Mouse (Mus musculus): Measurements from ENCODE around the gene Pcdh15.

Pcdh15 gene

DNA sequence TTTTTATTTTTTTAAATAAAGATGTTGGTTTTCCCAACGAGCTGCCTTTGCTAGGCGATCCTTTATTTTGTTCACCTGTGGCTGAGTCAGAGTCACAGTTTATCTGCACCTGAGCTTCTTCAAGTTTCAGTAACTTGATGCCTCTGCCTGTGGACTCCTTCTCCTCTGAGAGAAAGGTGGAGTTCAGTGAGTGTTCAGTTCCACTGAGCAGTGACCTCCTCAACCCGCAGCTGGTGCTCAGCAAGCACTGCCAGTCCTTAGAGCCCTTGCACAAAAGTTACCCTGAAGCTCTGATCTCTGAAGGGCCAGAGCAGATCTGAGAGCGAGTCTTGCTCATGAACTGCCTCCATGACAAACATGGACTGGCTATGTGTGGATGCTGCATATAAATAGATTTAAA lies 724.1 kb downstream of the Pcdh15 start:
- DNase-seq = no peak

DNA sequence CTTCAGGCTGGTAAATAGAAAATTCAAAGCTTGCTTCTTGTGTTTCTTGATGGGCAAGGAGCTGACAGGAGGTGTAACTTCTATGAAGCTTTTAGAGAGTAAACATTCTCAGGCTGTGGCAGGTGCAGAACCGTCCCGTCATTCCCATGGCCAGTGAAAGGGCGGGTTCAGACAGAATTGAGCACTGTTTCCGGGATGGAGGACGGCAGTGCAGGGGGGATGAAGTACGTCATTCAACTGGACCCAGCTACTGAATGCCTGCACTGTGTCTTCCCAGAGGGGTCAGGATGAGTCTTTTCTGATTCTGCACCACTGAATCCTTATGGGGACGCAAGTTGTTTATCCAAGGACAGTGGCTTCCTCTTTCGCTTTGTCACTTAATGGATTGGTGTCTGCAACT lies 727.2 kb downstream of the Pcdh15 start:
- DNase-seq = no peak

GRCm38 (mm10) chr10:73828781-73829180 lies 729.6 kb downstream of the Pcdh15 start:
- no peak for DNase-seq

GRCm38 (mm10) chr10:73844998-73845397 lies 745.9 kb downstream of the Pcdh15 start:
- no peak for DNase-seq

DNA sequence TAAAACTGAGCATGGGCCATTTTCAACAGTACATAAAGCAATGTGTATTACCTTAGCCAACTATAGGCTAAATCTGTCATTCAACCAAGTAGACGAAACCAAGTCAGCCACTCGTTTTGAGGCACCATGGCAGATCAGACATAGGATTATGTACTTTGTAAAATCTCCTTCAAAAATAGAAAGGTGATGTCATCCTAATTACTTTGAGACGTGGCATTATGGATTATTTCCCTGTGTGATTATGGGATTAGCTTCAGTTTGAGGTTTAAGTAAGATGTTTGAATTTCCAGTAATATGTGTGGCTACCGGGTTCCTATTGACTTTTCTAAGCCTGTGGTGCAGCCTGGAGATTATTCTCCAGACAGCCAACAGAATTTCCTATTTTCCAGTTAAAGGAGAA lies 763.0 kb downstream of the Pcdh15 start:
- no peak for DNase-seq

DNA sequence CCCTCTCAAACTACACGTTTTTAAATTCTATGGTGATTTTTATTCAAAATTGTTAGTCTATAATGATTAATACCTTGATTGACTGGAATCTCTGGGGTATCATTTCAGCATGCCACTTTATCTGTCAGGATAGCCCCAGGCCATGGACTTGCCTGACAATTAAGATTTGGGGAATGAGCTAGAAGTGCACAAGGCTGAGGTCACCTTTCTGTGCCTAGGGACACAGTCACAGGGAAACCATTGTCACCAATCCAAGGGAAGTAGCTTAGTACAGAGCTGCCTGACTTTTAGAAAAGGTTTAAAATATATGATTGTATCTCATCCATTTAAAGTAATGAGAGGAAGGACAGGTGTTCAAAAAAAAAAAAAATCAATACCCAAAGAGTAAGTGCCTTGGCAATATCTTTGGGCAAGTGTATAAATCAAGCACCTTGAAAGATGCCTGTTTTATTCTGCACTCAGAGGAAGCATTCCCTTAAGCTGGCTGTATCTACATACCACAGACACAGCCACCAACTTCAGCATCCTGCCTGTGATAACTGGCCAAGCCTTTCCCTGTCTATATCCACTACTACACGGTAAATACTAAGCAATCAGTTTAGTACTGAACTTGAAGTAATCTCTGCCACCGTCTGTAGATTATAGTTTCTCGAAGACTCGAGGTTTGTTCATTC lies 779.0 kb downstream of the Pcdh15 start:
- DNase-seq = peak; percentile 25

GRCm38 (mm10) chr10:73878729-73879067 lies 779.6 kb downstream of the Pcdh15 start:
- DNase-seq = no peak

GRCm38 (mm10) chr10:73887771-73888170 lies 788.6 kb downstream of the Pcdh15 start:
- no peak for DNase-seq

GRCm38 (mm10) chr10:73892251-73892650 lies 793.1 kb downstream of the Pcdh15 start:
- no peak for DNase-seq

DNA sequence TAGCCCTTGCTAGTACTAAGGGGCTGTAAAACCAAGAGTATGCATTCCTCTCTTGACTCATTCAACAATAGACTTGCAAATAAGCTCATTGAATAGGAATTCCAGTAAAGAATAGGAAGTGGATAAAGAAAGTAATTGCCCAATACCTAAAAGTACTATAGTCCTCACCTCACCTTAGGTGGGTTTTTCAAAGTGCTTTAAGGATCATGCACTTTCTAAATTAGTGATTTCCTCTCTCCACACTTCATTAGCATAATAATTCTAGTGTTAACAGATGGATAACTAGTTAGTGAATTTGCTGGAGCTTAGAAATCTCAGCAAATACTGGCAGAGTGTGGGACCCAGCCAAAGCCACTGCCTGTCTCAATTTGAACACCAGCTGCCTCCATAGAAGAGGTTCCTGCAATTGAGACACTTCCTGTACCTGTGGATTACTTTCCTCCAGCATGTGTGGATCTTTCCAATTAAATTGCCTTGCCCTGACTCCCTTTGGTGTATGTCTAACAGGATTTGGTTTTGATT lies 797.0 kb downstream of the Pcdh15 start:
- DNase-seq = no peak

DNA sequence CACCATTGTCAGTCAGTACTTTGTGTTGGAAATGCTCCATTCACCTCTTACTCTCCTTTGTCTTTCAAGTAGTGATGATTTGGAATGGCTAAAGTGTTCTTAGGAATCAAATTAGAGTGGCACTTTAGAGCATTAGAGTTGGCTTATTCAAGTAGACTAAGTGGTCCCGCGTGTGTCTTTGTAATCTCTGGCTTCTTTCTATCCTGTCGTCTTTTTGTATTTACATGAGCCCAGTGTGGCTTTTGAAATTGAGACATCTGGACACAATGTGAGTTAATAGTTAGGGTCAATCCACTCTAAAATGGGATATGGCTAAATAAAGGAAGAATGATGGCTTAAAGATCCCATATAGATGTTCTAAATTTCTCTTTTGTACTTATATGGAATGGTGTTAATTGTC lies 800.0 kb downstream of the Pcdh15 start:
- no peak for DNase-seq

GRCm38 (mm10) chr10:73907626-73908025 lies 808.5 kb downstream of the Pcdh15 start:
- no peak for DNase-seq

DNA sequence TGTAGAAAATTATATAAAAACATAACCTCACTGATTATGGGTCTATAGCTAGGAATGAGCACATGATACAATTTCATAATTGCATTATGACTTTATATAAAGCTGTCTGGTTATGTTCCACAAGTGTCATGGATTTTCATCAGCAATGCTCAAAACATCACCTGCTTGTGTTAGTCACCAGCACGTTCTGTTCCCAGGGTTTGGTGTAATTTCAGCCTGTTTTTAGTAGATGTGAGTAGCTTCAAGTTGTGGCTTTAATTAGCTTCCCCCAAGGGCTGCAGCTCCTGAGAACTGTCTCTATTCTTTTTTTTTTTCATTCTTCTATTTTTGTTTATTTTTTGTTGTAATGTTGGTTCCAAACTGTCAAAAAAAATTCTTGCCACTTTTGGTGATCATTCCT lies 809.4 kb downstream of the Pcdh15 start:
- DNase-seq = no peak

DNA sequence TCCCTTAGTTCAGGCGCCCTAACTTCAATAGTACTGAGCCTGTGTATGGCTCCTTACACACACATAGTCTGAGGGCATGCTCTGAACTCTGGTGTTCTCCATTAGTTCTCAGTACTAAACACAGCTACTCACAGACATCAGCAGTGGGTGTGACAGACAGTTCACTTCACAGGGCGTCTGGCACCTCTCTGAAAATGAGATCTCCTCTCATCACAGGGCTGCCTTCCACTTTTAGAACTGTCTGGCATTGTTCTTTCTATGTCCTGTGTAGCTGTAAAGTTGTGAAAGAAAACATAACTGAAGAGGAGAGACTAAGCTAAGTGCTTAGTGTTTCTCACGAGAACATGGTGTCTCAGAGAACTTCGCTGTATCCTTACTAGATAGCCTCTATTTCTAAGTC lies 816.0 kb downstream of the Pcdh15 start:
- no peak for DNase-seq

DNA sequence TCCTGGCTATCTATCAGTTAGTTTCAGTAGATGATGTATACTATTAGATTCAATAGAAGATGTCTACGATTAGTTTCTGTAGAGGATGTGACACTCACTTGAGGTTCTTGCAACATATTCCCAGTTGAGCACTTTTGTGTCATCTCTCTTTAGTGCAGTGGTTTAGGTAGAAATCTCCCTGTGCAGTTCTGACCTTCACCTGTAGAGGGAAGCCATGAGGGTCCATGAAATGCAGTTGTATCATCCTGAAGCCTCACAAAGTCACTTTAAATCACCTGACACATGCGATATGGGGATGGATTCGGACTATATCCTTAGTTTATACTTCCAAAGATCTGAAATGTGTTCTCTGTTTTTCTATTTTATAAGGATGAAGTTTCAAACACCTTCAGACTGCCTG lies 822.4 kb downstream of the Pcdh15 start:
- DNase-seq = no peak

DNA sequence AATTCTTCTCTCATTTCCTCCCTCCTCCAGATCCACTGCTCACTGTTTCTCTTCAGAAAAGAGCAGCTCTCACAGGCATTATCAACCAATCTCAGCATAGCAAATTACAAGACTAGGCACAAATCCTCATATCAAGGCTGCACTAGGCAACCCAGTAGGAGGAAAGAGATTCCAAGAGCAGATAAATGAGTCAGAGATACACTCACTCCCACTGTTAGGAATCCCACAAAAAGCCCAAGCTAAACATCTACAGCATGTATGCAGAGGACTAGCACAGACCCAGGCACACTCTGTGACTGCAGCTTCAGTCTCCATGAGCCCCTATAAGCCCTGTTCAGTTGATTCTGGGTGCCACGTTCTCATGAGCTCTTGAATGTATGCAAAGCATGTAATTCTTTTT lies 829.5 kb downstream of the Pcdh15 start:
- DNase-seq = no peak

- no peak for DNase-seq
Observed at GRCm38 (mm10) chr10:73929718-73930117, 830.6 kb downstream of the Pcdh15 start.

- DNase-seq = peak; percentile 80
Observed at GRCm38 (mm10) chr10:73931185-73931584, 832.0 kb downstream of the Pcdh15 start.

DNA sequence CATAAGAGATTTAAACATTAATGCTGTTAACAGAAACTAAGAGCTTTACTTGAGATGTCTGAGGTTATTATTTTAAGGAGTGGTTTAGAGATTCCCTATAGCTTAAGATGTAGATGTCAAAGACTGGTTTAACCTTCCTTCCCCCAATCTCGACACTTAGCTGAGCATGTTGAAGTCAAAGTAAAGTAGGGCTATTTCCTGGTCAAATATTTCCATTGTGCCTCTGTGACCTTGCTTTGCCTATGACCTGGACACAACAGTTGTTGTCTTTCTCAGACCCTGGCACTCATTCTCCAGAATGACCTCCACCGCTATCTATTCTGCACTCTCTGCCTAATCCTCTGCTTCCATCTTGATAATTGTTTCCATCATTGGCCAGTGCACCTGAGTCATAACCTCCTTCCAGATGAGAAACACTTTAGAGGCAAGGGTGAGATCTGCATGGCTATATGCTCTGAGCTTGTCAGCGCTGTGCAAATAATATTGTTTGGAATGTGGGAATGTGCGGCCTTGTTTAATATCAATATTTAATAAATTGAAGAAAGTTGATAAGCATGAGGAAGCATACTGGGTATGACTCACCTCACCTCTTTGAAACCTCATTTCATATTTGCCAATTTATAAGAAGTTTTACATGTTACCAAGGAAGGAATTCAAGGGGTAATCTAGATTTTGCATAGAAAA lies 833.0 kb downstream of the Pcdh15 start:
- DNase-seq = no peak

DNA sequence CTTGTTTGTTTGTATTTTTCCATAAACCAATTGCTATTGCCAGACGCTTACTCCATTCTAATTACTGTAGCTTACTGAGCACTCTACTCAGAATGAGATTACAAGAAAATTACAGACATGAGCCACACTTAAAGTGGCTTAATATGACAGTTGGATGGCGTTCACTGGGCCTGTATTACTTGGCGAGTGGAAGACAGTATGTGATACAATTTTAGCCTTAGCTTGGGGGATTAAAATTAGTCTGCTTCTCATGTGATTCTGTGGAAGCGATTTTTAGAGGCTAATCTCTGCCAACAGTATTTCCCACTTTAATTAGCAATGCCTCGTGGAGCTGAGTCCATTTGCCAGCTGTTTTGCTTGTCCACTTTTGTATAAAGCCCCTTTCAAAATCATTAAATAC lies 837.0 kb downstream of the Pcdh15 start:
- DNase-seq = no peak

DNA sequence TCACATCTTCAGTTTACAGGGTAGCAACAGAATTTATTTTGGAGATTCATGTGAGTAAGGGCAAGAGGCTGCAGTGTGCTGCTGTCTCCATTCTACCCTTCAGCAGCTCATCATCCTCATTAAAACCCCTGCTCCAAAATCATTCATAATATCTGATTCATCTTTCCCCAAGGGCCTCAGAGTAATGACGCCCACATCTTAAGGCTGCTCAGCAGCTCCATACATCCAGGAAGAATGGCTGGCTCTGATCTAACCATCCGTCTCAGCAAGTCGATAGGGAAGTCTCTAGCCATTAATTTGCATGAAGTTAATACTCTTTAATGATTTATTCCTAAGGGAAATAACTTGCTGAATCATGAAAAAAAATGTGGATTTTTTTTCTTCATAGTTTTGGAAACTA lies 839.8 kb downstream of the Pcdh15 start:
- DNase-seq = no peak

- no peak for DNase-seq
Observed at GRCm38 (mm10) chr10:73947799-73948198, 848.7 kb downstream of the Pcdh15 start.

DNA sequence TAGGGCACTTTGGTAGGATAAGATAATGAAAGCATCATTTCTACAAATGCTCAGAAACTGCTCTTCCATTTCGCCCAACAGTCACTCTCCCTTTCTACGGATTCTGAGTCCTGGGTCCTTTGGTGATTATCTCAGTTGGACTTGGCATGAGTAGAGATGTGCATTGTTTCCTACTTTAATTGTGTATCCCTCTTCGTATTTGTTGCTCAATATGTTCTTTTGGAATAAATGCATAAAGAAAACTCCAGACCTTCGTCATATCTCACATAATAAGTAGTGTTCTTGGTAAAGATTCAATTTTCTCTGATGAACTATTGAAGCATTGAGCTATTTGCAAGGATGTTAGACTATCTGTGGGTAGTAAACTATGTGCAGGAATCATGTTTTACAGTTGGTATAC lies 854.2 kb downstream of the Pcdh15 start:
- DNase-seq = no peak

DNA sequence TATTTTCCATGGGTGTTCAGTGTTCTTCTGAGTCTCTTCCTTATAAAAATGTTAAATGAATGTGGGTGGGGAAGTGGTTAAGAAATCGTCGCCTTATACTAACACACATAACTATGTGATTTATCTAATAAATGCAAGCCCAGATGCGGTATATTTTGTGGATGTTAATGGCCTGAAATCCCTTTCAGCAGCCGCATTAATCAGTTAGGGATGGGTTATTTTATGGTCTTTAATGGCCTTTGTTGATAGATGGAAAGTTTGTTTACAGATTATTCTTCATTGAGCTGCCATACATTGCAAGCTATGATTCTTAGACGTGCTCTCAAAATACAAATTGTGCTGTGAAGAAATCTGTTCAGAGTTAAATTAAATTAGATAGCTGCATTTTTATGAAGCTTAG lies 884.9 kb downstream of the Pcdh15 start:
- no peak for DNase-seq

GRCm38 (mm10) chr10:74008836-74009235 lies 909.7 kb downstream of the Pcdh15 start:
- DNase-seq = no peak
